Mouse (Mus musculus) lung, postnatal 0 days (tissue): ENCODE measurements at regions not wholly inside any gene's neighbourhood (a gene's known extent, or its start where the extent isn't known, plus 50 kb on each side); places are given as distances from the start of the nearest gene placed in this dataset.

Source experiments
- CTCF ChIP-seq: IDR thresholded peaks from 2 replicates; pipeline ENCODE4 v1.5.1; 2016; ENCODE audit warnings: antibody characterized with exemption, mild to moderate bottlenecking
- EP300 ChIP-seq: IDR thresholded peaks from 2 replicates; pipeline ENCODE4 v1.6.1; 2016; ENCODE audit warnings: antibody characterized with exemption, mild to moderate bottlenecking, control low read depth

DNA sequence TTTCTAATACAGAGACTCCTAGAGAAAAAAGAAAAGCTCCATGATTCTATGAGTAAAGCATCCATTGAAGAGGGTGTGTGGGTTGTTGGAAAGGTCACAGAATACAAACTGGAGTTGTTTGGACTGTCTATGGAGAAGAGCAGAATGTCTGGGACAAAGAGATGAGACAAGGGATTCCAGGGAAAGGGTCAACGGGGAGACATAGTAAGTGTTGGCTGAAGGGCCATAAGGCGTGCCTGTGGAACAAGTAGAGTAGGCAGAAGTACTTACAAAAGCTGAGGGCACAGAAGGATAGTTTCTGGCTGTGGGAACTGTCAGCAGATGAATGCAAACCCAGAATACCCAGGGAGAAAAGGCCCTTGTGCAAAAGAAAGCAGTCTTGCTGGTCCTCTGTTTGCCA lies 134.0 kb upstream of the Col8a1 start:
- no peak for TF ChIP-seq CTCF
- TF ChIP-seq EP300, result no peak
